Mouse (Mus musculus) ES-E14 (cell line): ENCODE data around the gene Cptp. TPM values are rescaled to one million over a fixed set of nuclear protein-coding genes. Genes with fewer than 3 reads are reported as not detected.
A peak's percentile ranks its signal among the peaks of the same experiment; 100 is the strongest.

ENCODE experiments used
- DNase-seq: peaks from one replicate; pipeline ENCODE4 v3.0.0-alpha.2; 2013; ENCODE audit warnings: low read depth, low spot score
- H3K27ac ChIP-seq: 2 replicates; pipeline ENCODE4 v1.5.1; 2012; ENCODE audit warnings: low read depth, mild to moderate bottlenecking, low read length, moderate library complexity, mixed read lengths; ENCODE audit not compliant: poor library complexity, insufficient read depth, severe bottlenecking
- H3K36me3 ChIP-seq: 2 replicates; pipeline ENCODE4 v1.6.1; 2012; ENCODE audit warnings: mild to moderate bottlenecking, low read length, moderate library complexity, mixed read lengths; ENCODE audit not compliant: control insufficient read depth, poor library complexity, insufficient read depth, severe bottlenecking
- H3K4me1 ChIP-seq, 2 experiments: fragments of 150-350 bp in 1 of 2; sonication (generic) in 1 of 2; 2 replicates each; pipeline ENCODE4 v1.6.1; 2012; ENCODE audit warnings: low read length in 2 of 2, mild to moderate bottlenecking in 1 of 2, mixed read lengths in 1 of 2; ENCODE audit not compliant: control insufficient read depth in 2 of 2, insufficient read depth in 2 of 2, poor library complexity in 1 of 2
- H3K4me3 ChIP-seq, 2 experiments: fragments of 150-350 bp in 1 of 2; sonication (generic) in 1 of 2; 2 replicates each; pipeline ENCODE4 v1.5.1; 2012; ENCODE audit warnings: low read length in 2 of 2, low read depth in 1 of 2, mild to moderate bottlenecking in 1 of 2, mixed read lengths in 1 of 2; ENCODE audit not compliant: insufficient read depth in 1 of 2, poor library complexity in 1 of 2, severe bottlenecking in 1 of 2
- H3K9ac ChIP-seq: 2 replicates; pipeline ENCODE4 v1.6.1; 2012; ENCODE audit warnings: low read depth, mild to moderate bottlenecking, low read length, mixed read lengths; ENCODE audit not compliant: poor library complexity, insufficient read depth, severe bottlenecking
- H3K9me3 ChIP-seq: fragments of 150-350 bp; sonication (generic); 2 replicates; pipeline ENCODE4 v1.6.1; 2012; ENCODE audit warnings: low read depth, mild to moderate bottlenecking, low read length; ENCODE audit not compliant: control insufficient read depth, insufficient read depth
- CHD2 ChIP-seq: IDR thresholded peaks from 2 replicates; pipeline ENCODE4 v1.6.1; 2014; ENCODE audit warnings: mild to moderate bottlenecking, low read depth, low read length, inconsistent platforms
- HCFC1 ChIP-seq: IDR thresholded peaks from 2 replicates; pipeline ENCODE4 v1.6.1; 2012; ENCODE audit warnings: low read length, inconsistent platforms, borderline replicate concordance; ENCODE audit not compliant: insufficient read depth
- MAFK ChIP-seq: IDR thresholded peaks from 2 replicates; pipeline ENCODE4 v1.6.1; 2014; ENCODE audit warnings: mild to moderate bottlenecking, low read depth, low read length, inconsistent platforms; ENCODE audit not compliant: insufficient read depth
- ZC3H11A ChIP-seq: IDR thresholded peaks from 2 replicates; pipeline ENCODE4 v1.6.1; 2012; ENCODE audit warnings: low read depth, mild to moderate bottlenecking, inconsistent platforms, low read length, borderline replicate concordance
- ZNF384 ChIP-seq: IDR thresholded peaks from 2 replicates; pipeline ENCODE4 v1.6.1; 2012; ENCODE audit warnings: low read depth, low read length, inconsistent platforms
- in situ Hi-C, 2 experiments: fragments of 600-800 bp; cut with MboI; formaldehyde crosslinking; loops; one replicate each; pipeline ENCODE4 v1.15.1; 2025; ENCODE audit warnings: low sequenced_read_pairs in 2 of 2, inconsistent platforms in 1 of 2; ENCODE audit not compliant: unreplicated experiment in 2 of 2
- total RNA-seq: library from RNA; depleted of rRNA; stranded (reverse); fragments of 300-350 nt; gene quantifications from 2 replicates; pipeline ENCODE4 v1.2.3, GENCODE M21; 2012

The Cptp gene
- total RNA-seq, 1 experiment: 10.1 TPM

DNA sequence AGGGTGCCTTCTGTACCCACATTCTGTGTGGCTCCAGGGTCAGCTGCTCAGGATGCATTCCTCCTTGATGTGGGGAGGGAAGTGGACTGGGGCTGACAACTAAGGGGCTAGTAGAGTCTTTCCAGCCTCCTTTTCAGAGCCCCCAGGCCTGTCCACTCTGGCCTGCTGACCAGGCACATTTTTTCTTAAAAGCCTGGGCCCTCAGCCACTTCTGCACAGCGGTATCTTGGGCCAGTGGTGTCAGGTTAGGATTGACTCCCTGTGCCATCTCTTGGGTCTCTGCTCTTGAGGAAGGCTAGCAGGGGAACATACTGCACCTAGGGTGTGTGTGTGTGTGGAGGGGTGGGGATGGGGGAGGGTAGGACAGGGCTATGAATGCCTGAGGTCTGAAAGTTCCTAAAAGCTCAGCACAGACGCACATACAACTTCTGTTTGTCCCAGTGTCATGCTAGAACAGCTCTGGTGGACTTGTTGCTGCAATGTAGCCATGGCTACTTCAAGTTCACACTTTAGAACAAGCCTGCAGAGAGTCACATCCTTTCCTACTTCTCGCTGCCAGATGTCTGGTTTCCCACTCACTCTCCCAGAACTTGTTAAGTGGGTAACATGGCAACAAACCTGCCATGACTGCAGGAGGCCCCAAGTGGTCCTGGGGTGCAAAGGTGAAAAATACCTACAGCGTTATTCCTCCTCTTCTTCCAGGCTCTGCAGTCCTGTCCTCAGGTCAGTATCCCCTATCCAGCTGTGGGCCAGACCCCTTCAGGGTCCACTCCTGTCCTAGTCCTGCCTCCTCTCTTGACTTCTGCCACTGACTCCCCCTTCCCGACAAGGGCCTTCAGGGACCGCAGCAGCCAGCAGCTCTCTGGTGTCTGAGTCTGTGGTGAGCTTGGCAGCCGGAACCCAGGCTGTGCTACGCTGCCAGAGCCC is 28.9 kb downstream of the Cptp start:
- in situ Hi-C loops: no loop called here
- Histone ChIP-seq H3K27ac (no peak overlapping the region), H3K9ac (peak overlapping the region; percentile 42), H3K4me1 (peaks cover 2 to 17% of the 10 kb centered on the region in 2 experiments; a peak in 3 of 4 replicates), H3K9me3 (no peaks in the 10 kb centered on the region), H3K36me3 (no peaks in the 10 kb centered on the region), H3K4me3 (peak overlapping the region; percentile 64 to 76)
- DNase-seq: no peak
- no peak for TF ChIP-seq ZNF384
- no peak for TF ChIP-seq ZC3H11A

DNA sequence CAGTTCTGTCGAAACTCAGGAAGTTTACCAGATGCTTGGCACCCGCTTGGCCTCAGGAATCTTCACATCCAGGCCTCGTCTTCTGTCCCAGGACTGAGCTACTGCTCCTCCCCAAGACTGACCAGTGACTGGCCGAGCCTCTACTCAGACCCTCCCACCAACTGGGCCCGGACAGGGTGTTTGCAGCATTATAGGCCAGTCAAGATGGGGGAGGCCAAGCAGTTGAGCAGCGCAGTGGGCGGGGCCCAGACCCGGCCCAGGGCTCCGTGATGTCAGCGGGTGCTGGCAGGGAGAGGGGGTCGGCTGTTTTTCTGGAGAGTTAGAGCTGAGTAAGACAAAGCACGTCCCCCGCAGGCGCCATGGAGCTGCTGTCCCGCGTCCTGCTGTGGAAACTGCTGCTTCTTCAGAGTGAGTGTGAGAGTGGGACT is 29.7 kb downstream of the Cptp start, which contains the start of gene Mxra8:
Gene Mxra8, plus strand, starts transcription at position 198 of the 428 bp plus-strand sequence.
- in situ Hi-C loops: no loop called here
- H3K9me3 ChIP-seq: no peaks in the 10 kb centered on the region
- H3K9ac ChIP-seq: no peak within 1 kb of the TSS
- H3K27ac ChIP-seq: no peak within 1 kb of the TSS; the same call in 1 of the 2 replicates
- no peak for DNase-seq
- H3K4me1 ChIP-seq: peaks cover 2 to 17% of the 10 kb centered on the region in 2 experiments; a peak in 3 of 4 replicates
- H3K4me3 ChIP-seq: peak within 1 kb of the TSS; percentile 26 to 64; a peak in 3 of 4 replicates
- TF ChIP-seq CHD2 (no peak), ZNF384 (no peak), ZC3H11A (no peak), MAFK (no peak), HCFC1 (no peak)
- H3K36me3 ChIP-seq: no peaks in the 10 kb centered on the region

DNA sequence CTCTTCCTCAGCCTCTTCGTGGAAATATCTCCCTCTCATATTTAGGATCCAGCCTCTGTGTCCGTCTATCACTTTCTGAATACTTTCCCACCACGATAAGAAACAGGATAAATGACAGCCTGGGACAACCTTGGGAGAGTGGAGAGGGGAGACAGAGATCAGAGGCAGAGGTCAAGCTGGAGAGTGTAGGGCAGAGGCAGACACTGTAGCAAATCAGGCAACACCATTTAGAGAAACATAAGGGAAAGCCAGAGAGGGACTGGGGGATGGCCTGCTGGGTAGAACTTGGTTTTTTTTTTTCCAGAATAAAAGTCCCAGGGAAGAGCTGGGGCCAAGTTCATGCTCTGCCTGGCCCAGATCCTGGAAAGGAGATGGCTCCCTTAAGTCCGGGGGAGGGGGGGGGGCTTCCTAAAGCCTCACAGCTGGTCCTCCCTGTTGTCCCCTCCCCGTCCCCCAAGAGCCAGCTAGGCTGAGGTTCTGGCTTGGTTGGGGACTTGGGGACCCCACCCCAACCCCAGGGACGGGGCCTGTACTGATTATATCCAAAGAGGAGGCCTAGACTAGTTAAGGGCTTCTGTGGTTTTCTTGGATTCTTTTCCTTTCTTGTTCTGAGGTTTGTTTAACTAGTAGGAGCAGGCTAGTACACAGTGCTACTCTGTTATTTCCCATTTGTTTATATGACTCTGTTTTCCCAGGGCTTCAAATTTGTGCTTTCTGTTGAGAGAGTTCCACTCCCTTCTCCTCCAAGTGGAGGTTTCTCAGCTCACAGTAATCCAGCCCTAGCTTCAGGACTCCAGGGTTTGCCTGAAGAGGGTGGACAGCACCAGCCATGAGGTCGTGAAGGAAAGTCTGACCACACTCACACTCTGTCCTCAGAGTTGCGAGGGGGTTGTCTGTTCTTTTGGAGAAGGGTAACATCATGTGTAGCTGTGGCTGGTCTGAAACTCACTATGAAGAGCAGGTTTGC is 30.8 kb downstream of the Cptp start:
- Histone ChIP-seq H3K9me3 (no peaks in the 10 kb centered on the region), H3K36me3 (no peaks in the 10 kb centered on the region), H3K27ac (no peak overlapping the region; the same call in 1 of the 2 replicates), H3K9ac (no peak overlapping the region), H3K4me1 (peaks cover 2 to 17% of the 10 kb centered on the region in 2 experiments; a peak in 3 of 4 replicates), H3K4me3 (no peak overlapping the region)
- TF ChIP-seq ZC3H11A: no peak
- TF ChIP-seq CHD2: no peak
- no peak for TF ChIP-seq HCFC1
- TF ChIP-seq MAFK: no peak
- no peak for TF ChIP-seq ZNF384
- no peak for DNase-seq
- in situ Hi-C loops: no loop called here

DNA sequence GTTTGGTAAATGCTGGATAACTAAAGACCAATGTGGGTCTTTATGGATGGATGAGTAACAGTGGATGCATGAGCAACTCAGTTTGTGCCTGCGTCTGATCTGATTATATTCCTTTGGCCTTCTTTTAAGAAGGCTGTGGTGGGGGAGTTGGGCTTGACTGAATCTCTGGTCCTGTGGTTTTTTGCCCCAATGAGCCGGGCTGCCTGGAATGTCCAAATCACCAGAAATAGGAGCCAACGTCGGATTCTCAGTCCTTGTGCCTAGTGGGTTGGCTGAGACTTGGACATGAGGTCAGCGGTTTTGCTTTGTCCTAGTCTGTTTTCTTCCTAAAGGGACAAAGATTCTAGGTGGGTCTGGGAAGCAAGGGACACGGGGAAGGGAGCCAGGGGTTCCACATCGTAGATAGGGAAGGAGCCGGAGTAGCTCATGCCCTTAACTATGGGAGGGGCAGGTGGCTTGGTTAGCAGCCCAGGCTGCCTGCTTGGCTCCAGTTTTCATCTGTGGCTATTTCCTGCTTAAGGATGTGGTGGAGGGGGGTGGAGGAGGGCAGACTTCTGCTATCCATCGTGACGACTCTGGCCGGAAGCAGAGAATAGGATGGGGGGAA is 31.7 kb downstream of the Cptp start:
- DNase-seq: no peak
- peaks cover 2 to 21% of the 10 kb centered on the region in 2 experiments; a peak in 3 of 4 replicates for H3K4me1 ChIP-seq
- in situ Hi-C loops: no loop called here
- no peak overlapping the region for H3K4me3 ChIP-seq
- H3K27ac ChIP-seq: no peak overlapping the region
- TF ChIP-seq CHD2 (no peak), ZNF384 (no peak), ZC3H11A (no peak), HCFC1 (no peak), MAFK (no peak)
- peaks cover 2% of the 10 kb centered on the region; the same call in 1 of the 2 replicates for H3K36me3 ChIP-seq
- H3K9me3 ChIP-seq: no peaks in the 10 kb centered on the region
- no peak overlapping the region for H3K9ac ChIP-seq
